Mouse (Mus musculus): Measurements from ENCODE around the gene Foxp4. TPM values are rescaled to one million over a fixed set of nuclear protein-coding genes. Genes with fewer than 3 reads are reported as not detected.

Foxp4 gene
- polyA plus RNA-seq, 1 experiment from 2014 or later = 20.3 TPM

GRCm38 (mm10) chr17:47909091-47910001, 15.1 kb downstream of the Foxp4 start:
- Histone ChIP-seq H3K4me1 (ENCODE audit: control insufficient read depth, insufficient read depth, low read length) (peaks cover 49% of the 10 kb centered on the region), H3K4me3 (ENCODE audit: low read depth, low read length) (peak overlapping the region; percentile 17), H3K4me2 (ENCODE audit: low read length) (peak overlapping the region; percentile 45), H3K27me3 (replicated peaks; ENCODE audit: control insufficient read depth, insufficient read depth, low read length) (peaks cover 24% of the 10 kb centered on the region), H3K27ac (ENCODE audit: low read depth, low read length) (peak overlapping the region; percentile 65), H3K9ac (ENCODE audit: low read length) (peak overlapping the region; percentile 41; the same call in 1 of the 2 replicates), H3K36me3 (ENCODE audit: control insufficient read depth, insufficient read depth, low read length) (0 out of 2 replicates have a peak, but pooled peaks cover 3% of the 10 kb centered on the region), H3K9me3 (replicated peaks; ENCODE audit: control insufficient read depth, low read length) (no peaks in the 10 kb centered on the region)
- ATAC-seq = peak; percentile 74
- peak; percentile 92 for DNase-seq (ENCODE audit: low spot score)
- WGBS = 8% methylated on average over 44 of the region's 51 CpGs

GRCm38 (mm10) chr17:47908079-47908478, 16.4 kb downstream of the Foxp4 start:
- H3K36me3 ChIP-seq (ENCODE audit: control insufficient read depth, insufficient read depth, low read length) = peaks cover 12% of the 10 kb centered on the region; the same call in 1 of the 2 replicates
- H3K4me1 ChIP-seq (ENCODE audit: control insufficient read depth, insufficient read depth, low read length) = peaks cover 43% of the 10 kb centered on the region
- 0 out of 2 replicates have a peak overlapping the region, but pooled peaks have one; percentile 15 for H3K27ac ChIP-seq (ENCODE audit: low read depth, low read length)
- no peak overlapping the region for H3K9ac ChIP-seq (ENCODE audit: low read length)
- H3K4me3 ChIP-seq (ENCODE audit: low read depth, low read length) = no peak overlapping the region
- H3K4me2 ChIP-seq (ENCODE audit: low read length) = no peak overlapping the region
- ATAC-seq (no peak), DNase-seq (ENCODE audit: low spot score) (no peak)
- H3K27me3 ChIP-seq (replicated peaks; ENCODE audit: control insufficient read depth, insufficient read depth, low read length) = peaks cover 21% of the 10 kb centered on the region
- H3K9me3 ChIP-seq (replicated peaks; ENCODE audit: control insufficient read depth, low read length) = no peaks in the 10 kb centered on the region
- WGBS = 77% methylated on average over 2 of the region's 2 CpGs

GRCm38 (mm10) chr17:47907366-47907920, 17.0 kb downstream of the Foxp4 start:
- no peak for ATAC-seq
- H3K4me1 ChIP-seq (ENCODE audit: control insufficient read depth, insufficient read depth, low read length) = peaks cover 40% of the 10 kb centered on the region

GRCm38 (mm10) chr17:47903846-47904680, 20.4 kb downstream of the Foxp4 start:
- H3K9me3 ChIP-seq (replicated peaks; ENCODE audit: control insufficient read depth, low read length) = no peaks in the 10 kb centered on the region
- H3K9ac ChIP-seq (ENCODE audit: low read length) = no peak overlapping the region
- H3K4me1 ChIP-seq (ENCODE audit: control insufficient read depth, insufficient read depth, low read length) = peaks cover 23% of the 10 kb centered on the region
- H3K4me3 ChIP-seq (ENCODE audit: low read depth, low read length) = no peak overlapping the region
- peaks cover 9% of the 10 kb centered on the region; the same call in 1 of the 2 replicates for H3K27me3 ChIP-seq (replicated peaks; ENCODE audit: control insufficient read depth, insufficient read depth, low read length)
- ATAC-seq (no peak), DNase-seq (ENCODE audit: low spot score) (no peak)
- H3K4me2 ChIP-seq (ENCODE audit: low read length) = peak overlapping the region; percentile 18; the same call in 1 of the 2 replicates
- WGBS = 28% methylated on average over 35 of the region's 35 CpGs
- peaks cover 24% of the 10 kb centered on the region for H3K36me3 ChIP-seq (ENCODE audit: control insufficient read depth, insufficient read depth, low read length)
- no peak overlapping the region for H3K27ac ChIP-seq (ENCODE audit: low read depth, low read length)

More at GRCm38 (mm10) chr17:47907366-47907920, 17.0 kb downstream of the Foxp4 start:
- no peak overlapping the region for H3K4me3 ChIP-seq (ENCODE audit: low read depth, low read length)
- peak; percentile 66 for DNase-seq (ENCODE audit: low spot score)
- H3K9me3 ChIP-seq (replicated peaks; ENCODE audit: control insufficient read depth, low read length) = no peaks in the 10 kb centered on the region
- 19% methylated on average over 9 of the region's 9 CpGs for WGBS
- H3K27ac ChIP-seq (ENCODE audit: low read depth, low read length) = 0 out of 2 replicates have a peak overlapping the region, but pooled peaks have one; percentile 15
- peaks cover 20% of the 10 kb centered on the region for H3K27me3 ChIP-seq (replicated peaks; ENCODE audit: control insufficient read depth, insufficient read depth, low read length)
- no peak overlapping the region for H3K9ac ChIP-seq (ENCODE audit: low read length)
- H3K4me2 ChIP-seq (ENCODE audit: low read length) = peak overlapping the region; percentile 10; the same call in 1 of the 2 replicates
- peaks cover 14% of the 10 kb centered on the region; the same call in 1 of the 2 replicates for H3K36me3 ChIP-seq (ENCODE audit: control insufficient read depth, insufficient read depth, low read length)

- H3K36me3 ChIP-seq (ENCODE audit: control insufficient read depth, insufficient read depth, low read length) = peaks cover 24% of the 10 kb centered on the region
- H3K9ac ChIP-seq (ENCODE audit: low read length) = no peak overlapping the region
- H3K4me3 ChIP-seq (ENCODE audit: low read depth, low read length) = no peak overlapping the region
- H3K4me2 ChIP-seq (ENCODE audit: low read length) = no peak overlapping the region
- WGBS = 74% methylated on average over 3 of the region's 3 CpGs
- ATAC-seq = no peak
- no peaks in the 10 kb centered on the region for H3K9me3 ChIP-seq (replicated peaks; ENCODE audit: control insufficient read depth, low read length)
- peaks cover 3% of the 10 kb centered on the region; the same call in 1 of the 2 replicates for H3K27me3 ChIP-seq (replicated peaks; ENCODE audit: control insufficient read depth, insufficient read depth, low read length)
- H3K4me1 ChIP-seq (ENCODE audit: control insufficient read depth, insufficient read depth, low read length) = peaks cover 19% of the 10 kb centered on the region
- peak; percentile 48 for DNase-seq (ENCODE audit: low spot score)
- H3K27ac ChIP-seq (ENCODE audit: low read depth, low read length) = no peak overlapping the region
Measured at GRCm38 (mm10) chr17:47901782-47902181, 22.7 kb downstream of the Foxp4 start.

GRCm38 (mm10) chr17:47900716-47901115, 23.7 kb downstream of the Foxp4 start:
- H3K9me3 ChIP-seq (replicated peaks; ENCODE audit: control insufficient read depth, low read length) = no peaks in the 10 kb centered on the region
- 63% methylated on average over 6 of the region's 6 CpGs for WGBS
- no peak overlapping the region for H3K4me2 ChIP-seq (ENCODE audit: low read length)
- peaks cover 28% of the 10 kb centered on the region for H3K36me3 ChIP-seq (ENCODE audit: control insufficient read depth, insufficient read depth, low read length)
- H3K27ac ChIP-seq (ENCODE audit: low read depth, low read length) = no peak overlapping the region
- no peak for ATAC-seq
- no peak for DNase-seq (ENCODE audit: low spot score)
- no peak overlapping the region for H3K4me3 ChIP-seq (ENCODE audit: low read depth, low read length)
- H3K4me1 ChIP-seq (ENCODE audit: control insufficient read depth, insufficient read depth, low read length) = peaks cover 19% of the 10 kb centered on the region
- H3K9ac ChIP-seq (ENCODE audit: low read length) = no peak overlapping the region
- H3K27me3 ChIP-seq (replicated peaks; ENCODE audit: control insufficient read depth, insufficient read depth, low read length) = peaks cover 3% of the 10 kb centered on the region; the same call in 1 of the 2 replicates

GRCm38 (mm10) chr17:47899156-47899555, 25.3 kb downstream of the Foxp4 start:
- Histone ChIP-seq H3K27ac (ENCODE audit: low read depth, low read length) (peak overlapping the region; percentile 41; the same call in 1 of the 2 replicates), H3K4me1 (ENCODE audit: control insufficient read depth, insufficient read depth, low read length) (peaks cover 15% of the 10 kb centered on the region), H3K9ac (ENCODE audit: low read length) (no peak overlapping the region), H3K27me3 (replicated peaks; ENCODE audit: control insufficient read depth, insufficient read depth, low read length) (no peaks in the 10 kb centered on the region), H3K9me3 (replicated peaks; ENCODE audit: control insufficient read depth, low read length) (no peaks in the 10 kb centered on the region), H3K4me3 (ENCODE audit: low read depth, low read length) (no peak overlapping the region), H3K4me2 (ENCODE audit: low read length) (no peak overlapping the region), H3K36me3 (ENCODE audit: control insufficient read depth, insufficient read depth, low read length) (peaks cover 30% of the 10 kb centered on the region)
- DNase-seq (ENCODE audit: low spot score) = no peak
- 21% methylated on average over 4 of the region's 4 CpGs for WGBS
- ATAC-seq = no peak
